Comparison of ENCODE assay signal across 8 mouse cellular contexts in the genomic region with DNA sequence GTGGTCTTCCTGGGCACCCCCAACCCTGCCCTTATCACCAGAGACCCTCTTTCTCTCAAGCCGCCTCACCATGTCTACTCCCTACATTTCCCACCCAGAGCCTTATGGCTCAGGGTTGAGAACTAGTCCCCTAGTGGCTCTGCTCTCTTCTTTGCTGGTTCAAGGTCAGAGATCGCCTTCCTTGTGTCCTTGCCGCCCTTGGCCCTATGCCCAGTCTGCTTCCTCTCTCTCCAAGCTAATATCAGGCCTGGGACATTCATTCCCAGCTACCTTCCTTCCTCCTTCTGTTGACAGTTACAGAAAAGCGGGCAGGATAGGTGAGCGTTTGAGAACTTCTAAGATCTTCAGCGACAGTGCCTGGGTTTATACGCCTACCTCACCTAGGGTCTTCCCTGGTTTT. TPM values are rescaled to one million over a fixed set of nuclear protein-coding genes. Genes with fewer than 3 reads are reported as not detected.
DNase-seq lines count a peak whose midpoint lies in the region; ATAC-seq and TF ChIP-seq lines count a peak whose summit lies in the region.

No protein-coding gene starts in this region.

- H3K27me3 ChIP-seq in forebrain, embryonic 11.5 days (ENCODE audit: control insufficient read depth, insufficient read depth, low read length) = no peaks in the 10 kb centered on the region
- no peaks in the 10 kb centered on the region for H3K27me3 ChIP-seq in forebrain, embryonic 14.5 days (replicated peaks; ENCODE audit: control insufficient read depth, insufficient read depth, low read length)
- no peaks in the 10 kb centered on the region for H3K27me3 ChIP-seq in lung, embryonic 16.5 days (ENCODE audit: control insufficient read depth, insufficient read depth, low read depth, low read length)
- H3K27me3 ChIP-seq in stomach, postnatal 0 days (ENCODE audit: control insufficient read depth, insufficient read depth, low read length) = no peaks in the 10 kb centered on the region
- no peaks in the 10 kb centered on the region for H3K27me3 ChIP-seq in hindbrain, embryonic 12.5 days

- no peak overlapping the region for H3K4me2 ChIP-seq in forebrain, embryonic 11.5 days (ENCODE audit: low read depth, low read length, severe bottlenecking)
- H3K4me2 ChIP-seq in forebrain, embryonic 14.5 days (ENCODE audit: low read length) = no peak overlapping the region
- no peak overlapping the region for H3K4me2 ChIP-seq in lung, embryonic 16.5 days (ENCODE audit: low read depth, low read length)
- no peak overlapping the region for H3K4me2 ChIP-seq in stomach, postnatal 0 days (replicated peaks; ENCODE audit: low read depth)
- H3K4me2 ChIP-seq in hindbrain, embryonic 12.5 days (replicated peaks) = no peak overlapping the region

- TF ChIP-seq POLR2A in lung, adult 2 months (IDR thresholded peaks at IDR 0.05; ENCODE audit: borderline replicate concordance, extremely low read depth, low read depth, low read length) = no peak

- H3K4me3 ChIP-seq in forebrain, embryonic 11.5 days (ENCODE audit: low read depth, low read length) = no peak overlapping the region
- no peak overlapping the region for H3K4me3 ChIP-seq in forebrain, embryonic 14.5 days (ENCODE audit: low read depth, low read length)
- H3K4me3 ChIP-seq in lung, embryonic 16.5 days (ENCODE audit: low read length) = no peak overlapping the region
- no peak overlapping the region for H3K4me3 ChIP-seq in lung, adult 2 months (replicated peaks; ENCODE audit: extremely low read depth, low read depth, low read length)
- no peak overlapping the region for H3K4me3 ChIP-seq in stomach, postnatal 0 days (ENCODE audit: low read depth, low read length)
- no peak overlapping the region for H3K4me3 ChIP-seq in hindbrain, embryonic 12.5 days

- no peaks in the 10 kb centered on the region for H3K9me3 ChIP-seq in forebrain, embryonic 11.5 days (ENCODE audit: control insufficient read depth, low read length)
- H3K9me3 ChIP-seq in forebrain, embryonic 14.5 days (replicated peaks; ENCODE audit: control insufficient read depth, low read length) = no peaks in the 10 kb centered on the region
- H3K9me3 ChIP-seq in lung, embryonic 16.5 days (ENCODE audit: control insufficient read depth, low read length) = no peaks in the 10 kb centered on the region
- H3K9me3 ChIP-seq in stomach, postnatal 0 days (ENCODE audit: control insufficient read depth, low read length) = no peaks in the 10 kb centered on the region
- no peaks in the 10 kb centered on the region for H3K9me3 ChIP-seq in hindbrain, embryonic 12.5 days (replicated peaks)

- H3K27ac ChIP-seq in forebrain, embryonic 11.5 days (ENCODE audit: low read depth, low read length) = no peak overlapping the region
- no peak overlapping the region for H3K27ac ChIP-seq in forebrain, embryonic 14.5 days (ENCODE audit: low read depth, low read length)
- no peak overlapping the region for H3K27ac ChIP-seq in lung, embryonic 16.5 days (ENCODE audit: low read length)
- no peak overlapping the region for H3K27ac ChIP-seq in stomach, postnatal 0 days (replicated peaks)
- H3K27ac ChIP-seq in hindbrain, embryonic 12.5 days = no peak overlapping the region

- WGBS in forebrain, embryonic 11.5 days = 90% methylated on average over 7 of the region's 7 CpGs
- WGBS in forebrain, embryonic 14.5 days = 89% methylated on average over 7 of the region's 7 CpGs
- WGBS in lung, embryonic 16.5 days = 59% methylated on average over 7 of the region's 7 CpGs
- WGBS in lung, adult 2 months = 52% methylated on average over 7 of the region's 7 CpGs
- 65% methylated on average over 7 of the region's 7 CpGs for WGBS in stomach, postnatal 0 days
- 89% methylated on average over 7 of the region's 7 CpGs for WGBS in hindbrain, embryonic 12.5 days

- no peak for TF ChIP-seq CTCF in lung, adult 2 months (IDR thresholded peaks at IDR 0.05; ENCODE audit: insufficient read depth, low read length)
- TF ChIP-seq CTCF in stomach, postnatal 0 days (IDR thresholded peaks at IDR 0.05; ENCODE audit: low read depth) = no peak

- no peak overlapping the region for H3K9ac ChIP-seq in forebrain, embryonic 11.5 days (ENCODE audit: low read length)
- no peak overlapping the region for H3K9ac ChIP-seq in forebrain, embryonic 14.5 days (ENCODE audit: low read length)
- H3K9ac ChIP-seq in lung, embryonic 16.5 days (ENCODE audit: low read length) = no peak overlapping the region
- no peak overlapping the region for H3K9ac ChIP-seq in stomach, postnatal 0 days (ENCODE audit: low read length)
- no peak overlapping the region for H3K9ac ChIP-seq in hindbrain, embryonic 12.5 days

- no peaks in the 10 kb centered on the region for H3K4me1 ChIP-seq in forebrain, embryonic 11.5 days (replicated peaks; ENCODE audit: control insufficient read depth, insufficient read depth, low read length)
- H3K4me1 ChIP-seq in forebrain, embryonic 14.5 days (ENCODE audit: control insufficient read depth, insufficient read depth, low read length) = no peaks in the 10 kb centered on the region
- H3K4me1 ChIP-seq in lung, embryonic 16.5 days (replicated peaks; ENCODE audit: control insufficient read depth, insufficient read depth, low read length) = no peaks in the 10 kb centered on the region; the same call in 1 of the 2 replicates
- H3K4me1 ChIP-seq in lung, adult 2 months (ENCODE audit: control insufficient read depth, insufficient read depth, low read length) = no peaks in the 10 kb centered on the region
- no peaks in the 10 kb centered on the region for H3K4me1 ChIP-seq in stomach, postnatal 0 days (replicated peaks; ENCODE audit: control insufficient read depth, insufficient read depth)
- H3K4me1 ChIP-seq in hindbrain, embryonic 12.5 days = no peaks in the 10 kb centered on the region

- peak; percentile 40 for DNase-seq in forebrain, embryonic 11.5 days (ENCODE audit: low spot score)
- DNase-seq in forebrain, embryonic 14.5 days (ENCODE audit: low spot score) = no peak
- DNase-seq in lung, adult 2 months = no peak
- DNase-seq in kidney, adult 8-10 months = peak; percentile 21 to 34
- DNase-seq in stomach, postnatal 0 days (ENCODE audit: low spot score) = peak; percentile 53
- no peak for DNase-seq in right cerebral cortex, postnatal 10 days (ENCODE audit: low spot score in 2 of 2)

- TF ChIP-seq EP300 in stomach, postnatal 0 days (optimal IDR thresholded peaks at IDR 0.05) = no peak

- no peaks in the 10 kb centered on the region for H3K36me3 ChIP-seq in forebrain, embryonic 11.5 days (ENCODE audit: control insufficient read depth, insufficient read depth, low read length)
- no peaks in the 10 kb centered on the region for H3K36me3 ChIP-seq in forebrain, embryonic 14.5 days (ENCODE audit: control insufficient read depth, insufficient read depth, low read length)
- no peaks in the 10 kb centered on the region for H3K36me3 ChIP-seq in lung, embryonic 16.5 days (ENCODE audit: control insufficient read depth, insufficient read depth, low read length)
- no peaks in the 10 kb centered on the region for H3K36me3 ChIP-seq in stomach, postnatal 0 days (ENCODE audit: control insufficient read depth, insufficient read depth, low read length)
- no peaks in the 10 kb centered on the region for H3K36me3 ChIP-seq in hindbrain, embryonic 12.5 days

- ATAC-seq in forebrain, embryonic 11.5 days (replicated peaks; ENCODE audit: low FRiP score) = no peak
- no peak for ATAC-seq in forebrain, embryonic 14.5 days
- 0 out of 2 replicates have a peak, but pooled peaks have one; percentile 10 for ATAC-seq in lung, embryonic 16.5 days (ENCODE audit: low read depth)
- ATAC-seq in stomach, postnatal 0 days (ENCODE audit: low FRiP score, low TSS enrichment) = no peak
- ATAC-seq in hindbrain, embryonic 12.5 days (ENCODE audit: low FRiP score) = no peak

RNA-seq across cellular contexts. Expression of gene Myo1a, which starts 2.8 kb away (rescaled TPM):
- polyA plus RNA-seq in forebrain, embryonic 11.5 days (2014; fragmentation: Nextera tagmentation; extraction: Ambion mirVana) = 0.40 and 0.51 TPM in 2 replicates
- 0.67 and 1.3 TPM in 2 replicates for polyA plus RNA-seq in forebrain, embryonic 14.5 days (2014; fragmentation: Nextera tagmentation; extraction: Ambion mirVana)
- 0.19 and 0.39 TPM in 2 replicates for polyA plus RNA-seq in lung, embryonic 16.5 days (2015; fragmentation: Nextera tagmentation; extraction: Ambion mirVana)
- polyA plus RNA-seq in lung, adult 2 months (2012; rRNA removed) = 0.11 and 0.77 TPM in 2 replicates
- 39.3 and 42.1 TPM in 2 replicates for polyA plus RNA-seq in stomach, postnatal 0 days (2015; fragmentation: Nextera tagmentation; extraction: Ambion mirVana)
- 0.33 and 0.67 TPM in 2 replicates for polyA plus RNA-seq in hindbrain, embryonic 12.5 days (2016; fragmentation: Nextera tagmentation; extraction: Ambion mirVana)

RNA-seq across cellular contexts. Expression of gene Tac2, which starts 16.6 kb away (rescaled TPM):
- polyA plus RNA-seq in forebrain, embryonic 11.5 days (2014; fragmentation: Nextera tagmentation; extraction: Ambion mirVana) = not detected in 2 replicates
- 2.6 and 5.6 TPM in 2 replicates for polyA plus RNA-seq in forebrain, embryonic 14.5 days (2014; fragmentation: Nextera tagmentation; extraction: Ambion mirVana)
- polyA plus RNA-seq in lung, embryonic 16.5 days (2015; fragmentation: Nextera tagmentation; extraction: Ambion mirVana) = not detected in 2 replicates
- not detected in 2 replicates for polyA plus RNA-seq in lung, adult 2 months (2012; rRNA removed)
- polyA plus RNA-seq in stomach, postnatal 0 days (2015; fragmentation: Nextera tagmentation; extraction: Ambion mirVana) = 0.34 and 0.35 TPM in 2 replicates
- not detected in 2 replicates for polyA plus RNA-seq in hindbrain, embryonic 12.5 days (2016; fragmentation: Nextera tagmentation; extraction: Ambion mirVana)

RNA-seq across cellular contexts. Expression of gene Zbtb39, which starts 31.6 kb away (rescaled TPM):
- 7.3 and 7.6 TPM in 2 replicates for polyA plus RNA-seq in forebrain, embryonic 11.5 days (2014; fragmentation: Nextera tagmentation; extraction: Ambion mirVana)
- 4.5 and 5.0 TPM in 2 replicates for polyA plus RNA-seq in forebrain, embryonic 14.5 days (2014; fragmentation: Nextera tagmentation; extraction: Ambion mirVana)
- 2.3 and 2.6 TPM in 2 replicates for polyA plus RNA-seq in lung, embryonic 16.5 days (2015; fragmentation: Nextera tagmentation; extraction: Ambion mirVana)
- polyA plus RNA-seq in lung, adult 2 months (2012; rRNA removed) = 8.7 and 10.5 TPM in 2 replicates
- 1.4 and 1.6 TPM in 2 replicates for polyA plus RNA-seq in stomach, postnatal 0 days (2015; fragmentation: Nextera tagmentation; extraction: Ambion mirVana)
- 5.2 and 5.3 TPM in 2 replicates for polyA plus RNA-seq in hindbrain, embryonic 12.5 days (2016; fragmentation: Nextera tagmentation; extraction: Ambion mirVana)

RNA-seq across cellular contexts. Expression of gene Nab2, which starts 39.4 kb away (rescaled TPM):
- 4.9 and 5.5 TPM in 2 replicates for polyA plus RNA-seq in forebrain, embryonic 11.5 days (2014; fragmentation: Nextera tagmentation; extraction: Ambion mirVana)
- polyA plus RNA-seq in forebrain, embryonic 14.5 days (2014; fragmentation: Nextera tagmentation; extraction: Ambion mirVana) = 1.8 and 1.9 TPM in 2 replicates
- polyA plus RNA-seq in lung, embryonic 16.5 days (2015; fragmentation: Nextera tagmentation; extraction: Ambion mirVana) = 16.2 and 17.9 TPM in 2 replicates
- 32.8 and 35.1 TPM in 2 replicates for polyA plus RNA-seq in lung, adult 2 months (2012; rRNA removed)
- 6.8 and 8.9 TPM in 2 replicates for polyA plus RNA-seq in stomach, postnatal 0 days (2015; fragmentation: Nextera tagmentation; extraction: Ambion mirVana)
- 6.8 and 8.9 TPM in 2 replicates for polyA plus RNA-seq in hindbrain, embryonic 12.5 days (2016; fragmentation: Nextera tagmentation; extraction: Ambion mirVana)

RNA-seq across cellular contexts. Expression of gene Nemp1, which starts 41.0 kb away (rescaled TPM):
- polyA plus RNA-seq in forebrain, embryonic 11.5 days (2014; fragmentation: Nextera tagmentation; extraction: Ambion mirVana) = 12.0 and 12.2 TPM in 2 replicates
- 5.8 TPM in 2 replicates for polyA plus RNA-seq in forebrain, embryonic 14.5 days (2014; fragmentation: Nextera tagmentation; extraction: Ambion mirVana)
- polyA plus RNA-seq in lung, embryonic 16.5 days (2015; fragmentation: Nextera tagmentation; extraction: Ambion mirVana) = 12.6 and 13.2 TPM in 2 replicates
- 2.7 and 3.6 TPM in 2 replicates for polyA plus RNA-seq in lung, adult 2 months (2012; rRNA removed)
- polyA plus RNA-seq in stomach, postnatal 0 days (2015; fragmentation: Nextera tagmentation; extraction: Ambion mirVana) = 4.1 and 4.5 TPM in 2 replicates
- 7.8 and 8.9 TPM in 2 replicates for polyA plus RNA-seq in hindbrain, embryonic 12.5 days (2016; fragmentation: Nextera tagmentation; extraction: Ambion mirVana)

Comparison
In these comparisons a context has a peak if more than half of its experiments do, and no peak if none do; other contexts are left out.
1. DNase-seq: peak in forebrain, embryonic 11.5 days (single experiment), kidney, adult 8-10 months (2 of 2) and stomach, postnatal 0 days (single experiment); none in forebrain, embryonic 14.5 days (single experiment), lung, adult 2 months (single experiment) and right cerebral cortex, postnatal 10 days (0 of 2).
2. RNA of gene Myo1a, which starts 2.8 kb away (polyA plus RNA-seq): 39.3 to 42.1 TPM in stomach, postnatal 0 days; 0.67 to 1.3 TPM in forebrain, embryonic 14.5 days, 0.33 to 0.67 TPM in hindbrain, embryonic 12.5 days, 0.40 to 0.51 TPM in forebrain, embryonic 11.5 days, 0.19 to 0.39 TPM in lung, embryonic 16.5 days and 0.11 to 0.77 TPM in lung, adult 2 months; every median in the first group is over 10 times any median in the second.